Mouse (Mus musculus): ENCODE data around the gene P4ha3.
"Not testable (repeated sequence)": the region's sequence is repeated elsewhere in the genome, so short reads cannot be mapped to it uniquely, and the experiment has no call there.

Gene P4ha3

GRCm38 (mm10) chr7:100285383-100285782 lies at the start of gene P4ha3:
Gene P4ha3, plus strand, starts transcription at chr7:100285520.
- DNase-seq, result peak; percentile 41

GRCm38 (mm10) chr7:100238271-100238670 lies 47.0 kb upstream of the P4ha3 start:
- no peak for DNase-seq

GRCm38 (mm10) chr7:100240601-100241000 lies 44.7 kb upstream of the P4ha3 start:
- DNase-seq, result no peak

GRCm38 (mm10) chr7:100243007-100243406 lies 42.3 kb upstream of the P4ha3 start:
- no peak for DNase-seq

GRCm38 (mm10) chr7:100244225-100244624 lies 41.1 kb upstream of the P4ha3 start:
- no peak for DNase-seq

- DNase-seq, result no peak
Observed at GRCm38 (mm10) chr7:100245176-100245575, 40.1 kb upstream of the P4ha3 start.

GRCm38 (mm10) chr7:100250667-100251066 lies 34.7 kb upstream of the P4ha3 start:
- no peak for DNase-seq

- DNase-seq, result no peak
Observed at GRCm38 (mm10) chr7:100262350-100262749, 23.0 kb upstream of the P4ha3 start.

GRCm38 (mm10) chr7:100264934-100265333 lies 20.4 kb upstream of the P4ha3 start:
- DNase-seq, result not testable (repeated sequence)

GRCm38 (mm10) chr7:100272369-100272768 lies 13.0 kb upstream of the P4ha3 start:
- no peak for DNase-seq

- DNase-seq, result no peak
Observed at GRCm38 (mm10) chr7:100274507-100274906, 10.8 kb upstream of the P4ha3 start.

- DNase-seq, result no peak
Observed at GRCm38 (mm10) chr7:100276397-100276796, 8.9 kb upstream of the P4ha3 start.

GRCm38 (mm10) chr7:100279803-100280202 lies 5.5 kb upstream of the P4ha3 start:
- no peak for DNase-seq

GRCm38 (mm10) chr7:100281596-100281995 lies 3.7 kb upstream of the P4ha3 start:
- no peak for DNase-seq

- DNase-seq, result no peak
Observed at GRCm38 (mm10) chr7:100283298-100283697, 2.0 kb upstream of the P4ha3 start.

GRCm38 (mm10) chr7:100287748-100288578 lies 2.6 kb downstream of the P4ha3 start:
- DNase-seq, result peak; percentile 56

- DNase-seq, result no peak
Observed at GRCm38 (mm10) chr7:100288622-100289021, 3.3 kb downstream of the P4ha3 start.

- DNase-seq, result no peak
Observed at GRCm38 (mm10) chr7:100293546-100293945, 8.2 kb downstream of the P4ha3 start.

- DNase-seq, result no peak
Observed at GRCm38 (mm10) chr7:100295745-100296144, 10.4 kb downstream of the P4ha3 start.

GRCm38 (mm10) chr7:100296699-100297098 lies 11.4 kb downstream of the P4ha3 start:
- DNase-seq, result no peak

- DNase-seq, result no peak
Observed at GRCm38 (mm10) chr7:100298861-100299510, 13.7 kb downstream of the P4ha3 start.

- no peak for DNase-seq
Observed at GRCm38 (mm10) chr7:100301390-100301789, 16.1 kb downstream of the P4ha3 start.

- DNase-seq, result peak; percentile 65
Observed at GRCm38 (mm10) chr7:100302316-100302715, 17.0 kb downstream of the P4ha3 start.

GRCm38 (mm10) chr7:100305894-100306293 lies 20.6 kb downstream of the P4ha3 start:
- DNase-seq, result no peak

Data from right cerebral cortex, postnatal 14 days (tissue).